Mouse (Mus musculus): ENCODE data around the gene Cyld.

DNA sequence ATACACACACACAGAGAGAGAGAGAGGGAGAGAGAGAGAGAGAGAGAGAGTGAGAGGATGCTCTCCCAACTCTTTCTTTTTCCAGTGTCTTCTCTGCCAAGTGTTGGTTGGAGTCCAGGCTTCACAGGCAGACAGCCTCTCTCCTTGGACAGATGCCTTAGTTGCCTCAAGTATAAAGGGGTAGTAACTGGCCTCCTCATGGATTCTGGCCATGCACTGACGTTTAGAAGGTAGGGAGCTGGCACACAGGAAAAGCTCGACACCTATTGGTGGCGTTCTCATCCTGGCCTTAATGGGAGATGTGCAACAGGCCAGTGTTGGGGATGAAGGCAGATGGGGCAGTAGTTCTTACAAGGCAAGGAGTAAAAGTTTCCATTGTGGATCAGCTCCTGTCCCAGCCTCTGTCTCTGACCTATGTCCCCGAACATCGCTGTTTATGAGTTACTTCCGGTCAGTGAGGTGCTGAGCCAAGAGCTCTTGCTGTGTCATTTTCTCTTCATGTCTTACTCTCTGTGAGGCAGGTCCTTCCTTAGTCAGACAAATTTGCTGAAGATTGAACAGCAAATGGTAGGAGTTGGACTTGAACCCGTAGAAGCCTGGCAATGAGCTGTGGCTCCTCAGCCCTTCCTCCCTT lies 13.1 kb upstream of the Cyld start:
- TF ChIP-seq NELFE (IDR thresholded peaks at IDR 0.05; ENCODE audit: low read depth, low read length) (no peak), POLR2A (IDR thresholded peaks at IDR 0.05; ENCODE audit: low read depth, low read length) (no peak), PAX5 (IDR thresholded peaks at IDR 0.05; ENCODE audit: low read length) (no peak)

All from CH12.LX (cell line).